Mouse (Mus musculus) embryonic facial prominence, embryonic 11.5 days (tissue): ENCODE measurements around the gene Pih1d2. TPM values are rescaled to one million over a fixed set of nuclear protein-coding genes. Genes with fewer than 3 reads are reported as not detected.

Source experiments
- ATAC-seq: fragments of 200-750 bp; cut with Nextera tagmentation; replicated peaks from 2 replicates; pipeline ENCODE4 v1.8.0; 2017; ENCODE audit warnings: low read depth; ENCODE audit not compliant: insufficient number of reproducible peaks, low FRiP score, low TSS enrichment
- DNase-seq: peaks from one replicate; pipeline ENCODE4 v3.0.0-alpha.2; 2015; ENCODE audit warnings: low spot score
- H3K27ac ChIP-seq: fragments of 300-500 bp; sonication (generic); replicated peaks from 2 replicates; pipeline ENCODE4 v1.5.1; 2014; ENCODE audit warnings: mild to moderate bottlenecking, low read depth, low read length, control low read depth
- H3K27me3 ChIP-seq: fragments of 300-500 bp; sonication (generic); 2 replicates; pipeline ENCODE4 v1.6.1; 2014; ENCODE audit warnings: mild to moderate bottlenecking, low read length, moderate library complexity, mixed read lengths; ENCODE audit not compliant: control insufficient read depth, insufficient read depth
- H3K36me3 ChIP-seq: fragments of 300-500 bp; sonication (generic); replicated peaks from 2 replicates; pipeline ENCODE4 v1.6.1; 2014; ENCODE audit warnings: low read depth, mild to moderate bottlenecking, low read length, moderate library complexity, mixed read lengths; ENCODE audit not compliant: control insufficient read depth, insufficient read depth
- H3K4me1 ChIP-seq: fragments of 300-500 bp; sonication (generic); 2 replicates; pipeline ENCODE4 v1.6.1; 2014; ENCODE audit warnings: low read length, mixed read lengths; ENCODE audit not compliant: control insufficient read depth, insufficient read depth
- H3K4me2 ChIP-seq: fragments of 300-500 bp; sonication (generic); 2 replicates; pipeline ENCODE4 v1.6.1; 2014; ENCODE audit warnings: low read depth, mild to moderate bottlenecking, control low read depth, low read length, moderate library complexity
- H3K4me3 ChIP-seq: fragments of 300-500 bp; sonication (generic); 2 replicates; pipeline ENCODE4 v1.5.1; 2014; ENCODE audit warnings: low read depth, low read length, control low read depth
- H3K9ac ChIP-seq: fragments of 300-500 bp; sonication (generic); replicated peaks from 2 replicates; pipeline ENCODE4 v1.6.1; 2014; ENCODE audit warnings: mild to moderate bottlenecking, control low read depth, low read length
- H3K9me3 ChIP-seq: fragments of 300-500 bp; sonication (generic); replicated peaks from 2 replicates; pipeline ENCODE4 v1.6.1; 2016; ENCODE audit warnings: mild to moderate bottlenecking, low read length, inconsistent platforms, mixed read lengths; ENCODE audit not compliant: control insufficient read depth
- WGBS: fragments of 180-500 bp; shearing (Covaris S2); extraction: QIAGEN DNeasy Blood & Tissue Kit; methylation state at CpG from one replicate; pipeline ENCODE4 v1.1.7; 2014; 5-methylcytosine and 5-hydroxymethylcytosine counted together
- polyA plus RNA-seq: library from polyadenylated mRNA; unstranded; fragments of >200 nt; fragmentation: Nextera tagmentation; extraction: Ambion mirVana; gene quantifications from 2 replicates; pipeline ENCODE4 v1.2.1, GENCODE M21; 2014

The Pih1d2 gene
- 3.1 and 5.3 TPM in 2 replicates for polyA plus RNA-seq

DNA sequence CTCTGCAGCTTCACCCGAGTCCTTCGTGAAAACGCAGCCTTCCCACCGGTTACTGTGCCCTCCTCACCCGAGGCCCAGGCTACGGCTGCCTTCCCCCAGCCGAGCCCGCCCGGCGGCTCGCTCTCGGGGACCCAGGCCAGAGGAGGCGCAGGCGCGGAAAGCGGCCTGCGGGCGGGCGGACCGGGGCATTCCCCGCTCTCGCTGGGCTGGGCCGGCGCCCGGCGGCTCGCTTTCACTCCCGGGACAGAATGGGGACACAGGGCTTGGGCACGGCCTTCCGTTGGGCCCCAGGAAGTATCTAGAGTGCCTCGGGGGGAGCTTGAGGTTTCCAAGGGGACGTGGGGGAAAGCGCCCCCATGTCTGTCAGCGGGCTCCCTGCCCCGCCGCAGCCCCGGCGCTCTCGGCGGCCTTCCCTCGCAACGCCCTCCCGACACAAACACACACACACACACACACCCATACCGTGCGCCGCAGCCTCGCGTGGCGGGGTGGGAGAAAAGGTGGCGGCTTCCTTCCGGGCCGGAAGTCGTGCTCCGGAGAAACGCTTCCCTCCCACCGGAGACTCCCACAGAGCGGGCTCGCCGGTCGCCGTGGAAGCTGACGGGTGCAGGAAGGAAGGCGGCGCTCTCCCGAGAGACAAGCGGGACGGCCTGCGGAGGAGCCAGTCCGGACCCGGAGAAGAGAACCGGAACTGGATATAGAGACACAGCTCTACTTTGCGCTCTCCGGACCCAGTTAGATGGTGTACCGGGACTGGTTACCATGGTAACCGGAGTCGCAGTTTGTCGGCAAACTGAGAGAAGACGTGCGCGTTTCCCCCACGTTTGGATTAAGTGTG is at the start of gene Pih1d2, which contains the start of gene Nkapd1:
TSS of gene Pih1d2 (plus strand) at position 556 of the 838 bp plus-strand sequence.
TSS of gene Nkapd1 (minus strand) at position 699 of the 838 bp plus-strand sequence.
- WGBS = under 1% methylated on average over 78 of the region's 81 CpGs

DNA sequence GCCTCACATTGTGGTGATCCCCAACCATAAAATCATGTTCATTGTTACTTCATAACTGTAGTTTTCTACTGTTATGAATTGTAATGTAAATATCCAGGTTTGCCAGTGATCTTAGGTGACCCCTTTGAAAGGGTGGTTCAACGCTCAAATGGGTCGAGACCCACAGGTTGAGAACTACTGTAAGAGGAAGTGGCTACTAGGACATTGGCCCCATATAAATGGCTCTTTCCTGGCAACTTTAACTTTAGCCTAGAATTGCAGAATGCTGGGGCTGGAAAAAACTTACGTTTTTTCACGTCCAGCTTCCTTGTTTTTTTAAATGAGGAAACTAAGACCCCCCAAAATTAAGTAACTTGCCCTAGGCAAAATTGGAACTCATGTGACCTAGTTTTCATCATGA is 49.7 kb upstream of the Pih1d2 start:
- DNase-seq = no peak
- Histone ChIP-seq H3K4me3 (no peak overlapping the region), H3K36me3 (no peaks in the 10 kb centered on the region), H3K27me3 (no peaks in the 10 kb centered on the region), H3K4me1 (no peaks in the 10 kb centered on the region), H3K4me2 (no peak overlapping the region), H3K27ac (no peak overlapping the region), H3K9me3 (no peaks in the 10 kb centered on the region), H3K9ac (no peak overlapping the region)
- ATAC-seq = no peak
- 87% methylated on average over 4 of the region's 4 CpGs for WGBS

More for the DNA sequence above, at the start of gene Pih1d2, which contains the start of gene Nkapd1:
- Histone ChIP-seq H3K4me3 (peak within 1 kb of the TSS; percentile 99), H3K9me3 (no peaks in the 10 kb centered on the region), H3K9ac (peak within 1 kb of the TSS; percentile 93), H3K4me1 (no peaks in the 10 kb centered on the region; the same call in 1 of the 2 replicates), H3K36me3 (no peaks in the 10 kb centered on the region; the same call in 1 of the 2 replicates), H3K27me3 (no peaks in the 10 kb centered on the region), H3K4me2 (peak within 1 kb of the TSS; percentile 68), H3K27ac (peak within 1 kb of the TSS; percentile 75)
- peak; percentile 93 for ATAC-seq
- DNase-seq = peak; percentile 94

DNA sequence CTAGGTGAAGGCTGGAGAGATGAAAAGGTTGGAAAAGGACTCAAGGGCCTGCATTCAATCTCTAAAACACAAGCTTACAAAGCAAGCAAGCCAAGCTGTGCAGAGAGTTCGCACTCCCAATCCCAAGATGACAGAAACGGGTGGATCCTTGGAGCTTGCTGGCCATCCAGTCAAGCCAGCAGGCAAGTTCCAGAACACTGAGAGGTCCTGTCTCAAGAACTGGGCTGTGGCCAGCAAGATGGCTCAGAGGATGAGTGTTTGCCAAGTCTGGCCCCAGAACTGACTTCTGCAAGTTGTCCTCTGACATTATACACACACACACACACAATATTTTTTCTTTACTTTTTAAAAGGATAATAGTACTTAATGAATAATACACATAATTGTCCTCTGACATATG is 49.2 kb upstream of the Pih1d2 start:
- WGBS = 88% methylated on average over 2 of the region's 2 CpGs
- DNase-seq (no peak), ATAC-seq (no peak)
- no peak overlapping the region for H3K9ac ChIP-seq
- no peak overlapping the region for H3K4me2 ChIP-seq
- H3K9me3 ChIP-seq = no peaks in the 10 kb centered on the region
- H3K27ac ChIP-seq = no peak overlapping the region
- H3K36me3 ChIP-seq = no peaks in the 10 kb centered on the region
- no peak overlapping the region for H3K4me3 ChIP-seq
- H3K4me1 ChIP-seq = no peaks in the 10 kb centered on the region
- H3K27me3 ChIP-seq = no peaks in the 10 kb centered on the region

DNA sequence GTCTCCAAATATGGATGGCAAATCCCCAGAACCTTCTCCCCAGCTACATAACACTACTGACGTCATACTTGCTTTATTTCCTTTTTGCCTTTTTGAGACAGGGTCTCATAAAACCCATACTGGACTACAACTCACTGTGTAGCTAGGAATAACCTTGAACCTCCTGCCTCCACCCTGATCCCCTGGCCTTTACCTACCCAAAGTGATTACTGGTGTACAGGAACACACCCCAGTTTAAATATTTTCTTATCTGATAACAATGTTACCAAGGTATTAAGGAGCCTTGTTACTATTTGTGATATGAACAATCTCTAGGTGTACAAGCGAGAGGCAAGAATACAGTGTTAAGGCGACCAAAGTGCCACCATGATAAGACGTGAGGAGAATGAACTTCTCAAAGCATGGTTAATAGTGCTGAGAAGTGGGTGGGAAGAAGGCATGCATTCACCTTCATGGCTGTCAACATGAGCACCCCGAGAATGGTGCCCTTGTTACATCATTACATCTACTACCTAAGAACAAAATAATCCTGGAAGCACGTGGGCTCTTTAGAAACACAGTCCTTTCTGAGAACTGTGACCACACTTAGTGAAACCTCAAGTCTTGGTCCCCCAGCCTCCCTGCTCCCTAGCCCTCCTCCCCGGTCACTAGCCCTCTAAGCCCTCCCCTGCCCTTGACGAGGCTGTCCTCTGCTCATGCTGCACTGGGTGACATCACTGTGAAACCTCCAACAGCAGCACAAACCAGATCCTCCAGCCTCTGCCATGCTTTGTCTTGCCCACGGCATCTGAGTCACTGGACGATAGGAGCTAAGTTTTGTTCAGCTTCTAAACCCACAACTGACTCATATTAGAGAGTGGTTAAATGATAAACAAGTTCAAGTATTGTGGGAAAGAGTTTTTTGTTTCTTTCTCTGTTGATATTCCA is 47.3 kb upstream of the Pih1d2 start:
- Histone ChIP-seq H3K27ac (no peak overlapping the region), H3K9me3 (no peaks in the 10 kb centered on the region), H3K36me3 (no peaks in the 10 kb centered on the region), H3K4me3 (no peak overlapping the region), H3K9ac (no peak overlapping the region), H3K4me1 (no peaks in the 10 kb centered on the region), H3K27me3 (no peaks in the 10 kb centered on the region), H3K4me2 (no peak overlapping the region)
- DNase-seq = no peak
- no peak for ATAC-seq
- 76% methylated on average over 10 of the region's 10 CpGs for WGBS

DNA sequence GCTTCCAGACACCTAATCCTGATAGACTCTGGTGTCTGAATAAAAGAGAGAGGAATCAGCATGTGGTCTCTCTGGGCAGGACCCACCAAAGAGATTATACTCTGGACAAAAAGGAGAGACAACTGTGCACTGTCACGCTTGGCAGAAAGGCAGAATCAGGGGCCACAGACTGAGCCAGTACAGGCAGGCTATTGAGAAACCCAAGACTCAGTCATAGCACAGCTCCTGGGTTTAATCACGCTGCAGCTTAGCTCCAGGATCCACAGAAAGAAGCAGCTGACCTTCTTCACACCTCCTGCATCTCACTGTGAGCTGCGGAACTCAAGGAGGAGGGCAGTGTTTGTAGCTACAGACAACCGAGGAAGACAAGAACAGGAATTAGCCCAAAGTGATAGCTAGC is 36.8 kb upstream of the Pih1d2 start:
- no peak overlapping the region for H3K9ac ChIP-seq
- H3K27me3 ChIP-seq = no peaks in the 10 kb centered on the region
- ATAC-seq (no peak), DNase-seq (no peak)
- no peak overlapping the region for H3K4me3 ChIP-seq
- 41% methylated on average over 4 of the region's 4 CpGs for WGBS
- H3K4me1 ChIP-seq = no peaks in the 10 kb centered on the region
- H3K36me3 ChIP-seq = no peaks in the 10 kb centered on the region; the same call in 1 of the 2 replicates
- no peaks in the 10 kb centered on the region for H3K9me3 ChIP-seq
- no peak overlapping the region for H3K27ac ChIP-seq
- H3K4me2 ChIP-seq = no peak overlapping the region

DNA sequence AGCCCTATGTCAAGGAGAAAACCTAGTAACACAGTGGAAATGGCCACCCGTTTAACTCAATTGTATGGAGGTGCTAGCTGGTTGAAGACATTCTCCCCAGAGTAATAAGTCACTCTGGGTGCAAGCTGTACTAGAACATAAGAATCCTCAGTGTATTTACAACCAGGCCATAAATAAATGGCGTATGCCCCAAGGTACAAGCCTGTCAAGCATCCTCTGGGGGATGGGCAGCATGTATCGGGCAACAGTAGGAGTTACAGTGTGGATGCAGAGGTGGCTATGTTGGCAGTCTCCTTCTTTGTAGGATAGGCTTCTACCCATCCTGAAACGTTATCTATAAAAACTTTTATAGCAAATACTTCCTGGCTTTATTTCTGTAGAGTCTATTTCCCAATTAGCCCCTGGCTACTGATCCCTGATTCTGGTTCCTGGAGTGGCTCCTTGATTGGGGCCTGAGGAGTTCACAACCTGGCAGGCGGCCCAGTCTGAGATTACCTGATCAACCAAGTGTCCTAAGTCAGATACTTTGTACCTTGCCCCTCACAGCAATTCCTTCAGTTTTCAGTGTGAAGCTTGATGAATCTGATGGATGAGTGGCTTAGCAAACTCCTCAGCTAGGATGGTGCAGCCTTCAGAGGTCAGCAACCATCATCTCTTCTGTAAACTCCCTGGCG is 31.8 kb upstream of the Pih1d2 start:
- H3K9me3 ChIP-seq = no peaks in the 10 kb centered on the region
- H3K27me3 ChIP-seq = no peaks in the 10 kb centered on the region
- no peak for DNase-seq
- no peak overlapping the region for H3K27ac ChIP-seq
- H3K9ac ChIP-seq = no peak overlapping the region
- H3K4me1 ChIP-seq = no peaks in the 10 kb centered on the region
- 80% methylated on average over 6 of the region's 6 CpGs for WGBS
- H3K4me3 ChIP-seq = no peak overlapping the region
- no peak overlapping the region for H3K4me2 ChIP-seq
- no peak for ATAC-seq
- H3K36me3 ChIP-seq = no peaks in the 10 kb centered on the region; the same call in 1 of the 2 replicates

DNA sequence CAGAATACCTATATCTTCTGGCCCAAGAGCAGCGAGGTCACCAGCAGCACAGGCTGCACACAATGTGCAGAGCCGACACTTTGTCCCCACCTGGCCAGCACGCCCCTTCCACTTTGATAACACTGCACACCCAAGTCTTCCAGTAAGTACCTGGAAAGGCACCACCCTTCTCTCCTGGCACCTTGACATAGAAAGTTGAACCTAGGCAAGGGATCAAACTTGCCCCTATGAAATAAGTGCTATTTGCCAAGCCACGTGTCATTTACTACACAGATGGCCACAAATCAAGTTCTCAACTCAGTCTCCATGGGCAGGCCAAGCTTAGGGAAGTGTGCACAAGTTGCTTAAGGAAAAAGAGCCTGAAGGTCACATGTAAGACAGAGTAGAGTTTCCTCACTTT is 30.2 kb upstream of the Pih1d2 start:
- no peak for ATAC-seq
- no peaks in the 10 kb centered on the region for H3K27me3 ChIP-seq
- WGBS = 79% methylated on average over 4 of the region's 4 CpGs

More for the DNA sequence above, 30.2 kb upstream of the Pih1d2 start:
- Histone ChIP-seq H3K36me3 (no peaks in the 10 kb centered on the region; the same call in 1 of the 2 replicates), H3K27ac (no peak overlapping the region), H3K4me2 (no peak overlapping the region), H3K4me3 (no peak overlapping the region), H3K9me3 (no peaks in the 10 kb centered on the region), H3K4me1 (no peaks in the 10 kb centered on the region), H3K9ac (no peak overlapping the region)
- DNase-seq = no peak
